Mouse (Mus musculus): ENCODE measurements around the gene Krtap27-1. TPM values are rescaled to one million over a fixed set of nuclear protein-coding genes. Genes with fewer than 3 reads are reported as not detected.

Gene Krtap27-1
- total and polyA plus RNA-seq, 2 experiments from 2014 or later = not detected

DNA sequence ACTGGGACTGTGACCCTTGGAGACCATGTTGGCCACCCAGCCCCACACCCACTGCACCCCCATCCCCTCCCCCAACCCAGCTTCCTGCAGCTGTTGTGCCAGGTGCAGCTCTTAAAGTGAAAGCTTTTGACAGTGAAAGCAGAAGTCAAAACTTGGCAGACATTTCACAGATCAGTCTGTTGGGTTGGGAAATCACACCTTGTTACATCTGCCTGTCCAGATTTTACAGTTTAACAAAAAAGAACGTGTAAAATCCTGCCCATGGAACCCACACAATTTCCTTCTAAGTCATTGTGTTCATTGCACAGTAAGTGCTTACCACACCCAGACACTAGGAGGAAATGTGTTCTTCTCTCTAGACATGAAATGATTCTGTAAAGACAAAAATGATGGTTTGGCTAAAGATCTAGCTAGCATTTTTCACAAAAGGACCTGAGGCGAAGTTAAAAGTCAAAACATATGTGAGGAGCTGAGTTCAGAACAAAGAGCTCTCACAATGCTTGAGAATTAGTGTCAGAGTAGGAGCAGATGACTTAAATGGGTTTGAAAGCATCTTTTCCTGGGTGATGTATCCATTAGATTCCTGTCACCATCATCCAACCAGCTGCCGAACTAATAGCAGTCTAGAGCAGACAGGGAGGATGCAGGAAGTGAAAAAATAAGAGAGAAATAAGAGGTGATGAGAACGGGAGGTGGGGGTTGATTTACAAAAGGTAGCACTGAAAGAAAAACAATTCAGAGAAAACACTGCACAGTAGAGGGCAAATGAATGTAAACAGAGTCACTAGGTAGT, 29.8 kb upstream of the Krtap27-1 start:
- H3K9me3 ChIP-seq (ENCODE audit: low read length) = no peaks in the 10 kb centered on the region
- no peak overlapping the region for H3K4me3 ChIP-seq (ENCODE audit: low read depth, low read length)
- DNase-seq (ENCODE audit: low spot score) (no peak), ATAC-seq (ENCODE audit: low FRiP score) (no peak)
- no peaks in the 10 kb centered on the region for H3K4me1 ChIP-seq (ENCODE audit: insufficient read depth, low read length)
- no peak overlapping the region for H3K4me2 ChIP-seq (ENCODE audit: low read depth, low read length, poor library complexity, severe bottlenecking)
- H3K36me3 ChIP-seq (ENCODE audit: insufficient read depth, low read length) = no peaks in the 10 kb centered on the region
- 40% methylated on average over 4 of the region's 4 CpGs for WGBS
- no peaks in the 10 kb centered on the region for H3K27me3 ChIP-seq (ENCODE audit: insufficient read depth, low read length)
- TF ChIP-seq CTCF (IDR thresholded peaks at IDR 0.05) = no peak
- no peak overlapping the region for H3K27ac ChIP-seq (ENCODE audit: low read depth, low read length)
- H3K9ac ChIP-seq (replicated peaks; ENCODE audit: low read length, poor library complexity, severe bottlenecking) = no peak overlapping the region

DNA sequence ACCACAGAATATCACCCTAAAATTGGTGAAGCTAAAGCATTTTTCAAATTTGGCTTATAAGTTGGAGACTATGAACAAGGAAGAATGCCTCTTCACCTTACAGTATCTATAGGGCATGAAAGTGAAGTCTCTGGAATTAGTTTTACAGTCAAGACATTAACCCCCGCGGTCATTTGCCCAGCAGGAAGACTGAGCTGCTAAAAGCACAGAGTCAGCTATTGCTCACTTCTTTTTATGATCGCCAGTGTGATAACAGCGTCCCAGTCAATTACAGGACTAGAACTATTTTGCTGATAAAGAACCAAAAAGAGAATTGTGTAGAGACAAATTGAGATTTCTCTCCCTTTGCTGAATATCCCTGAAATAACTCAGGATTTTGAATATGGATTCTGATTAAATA, 24.8 kb upstream of the Krtap27-1 start:
- DNase-seq (ENCODE audit: low spot score) = no peak
- Histone ChIP-seq H3K27me3 (ENCODE audit: insufficient read depth, low read length) (no peaks in the 10 kb centered on the region), H3K9me3 (ENCODE audit: low read length) (no peaks in the 10 kb centered on the region), H3K4me2 (ENCODE audit: low read depth, low read length, poor library complexity, severe bottlenecking) (no peak overlapping the region), H3K36me3 (ENCODE audit: insufficient read depth, low read length) (no peaks in the 10 kb centered on the region), H3K4me1 (ENCODE audit: insufficient read depth, low read length) (no peaks in the 10 kb centered on the region), H3K4me3 (ENCODE audit: low read depth, low read length) (no peak overlapping the region), H3K9ac (replicated peaks; ENCODE audit: low read length, poor library complexity, severe bottlenecking) (no peak overlapping the region), H3K27ac (ENCODE audit: low read depth, low read length) (no peak overlapping the region)
- WGBS = 81% methylated on average over 4 of the region's 4 CpGs
- no peak for ATAC-seq (ENCODE audit: low FRiP score)
- TF ChIP-seq CTCF (IDR thresholded peaks at IDR 0.05) = no peak

GRCm38 (mm10) chr16:88681282-88681681, 9.8 kb upstream of the Krtap27-1 start:
- WGBS = 18% methylated on average over 2 of the region's 2 CpGs
- TF ChIP-seq CTCF (IDR thresholded peaks at IDR 0.05) = no peak
- DNase-seq (ENCODE audit: low spot score) = peak; percentile 44
- Histone ChIP-seq H3K27ac (ENCODE audit: low read depth, low read length) (no peak overlapping the region), H3K4me2 (ENCODE audit: low read depth, low read length, poor library complexity, severe bottlenecking) (no peak overlapping the region), H3K4me3 (ENCODE audit: low read depth, low read length) (no peak overlapping the region), H3K36me3 (ENCODE audit: insufficient read depth, low read length) (no peaks in the 10 kb centered on the region), H3K4me1 (ENCODE audit: insufficient read depth, low read length) (0 out of 2 replicates have a peak, but pooled peaks cover 3% of the 10 kb centered on the region), H3K9ac (replicated peaks; ENCODE audit: low read length, poor library complexity, severe bottlenecking) (no peak overlapping the region), H3K9me3 (ENCODE audit: low read length) (no peaks in the 10 kb centered on the region), H3K27me3 (ENCODE audit: insufficient read depth, low read length) (no peaks in the 10 kb centered on the region)
- ATAC-seq (ENCODE audit: low FRiP score) = no peak

DNA sequence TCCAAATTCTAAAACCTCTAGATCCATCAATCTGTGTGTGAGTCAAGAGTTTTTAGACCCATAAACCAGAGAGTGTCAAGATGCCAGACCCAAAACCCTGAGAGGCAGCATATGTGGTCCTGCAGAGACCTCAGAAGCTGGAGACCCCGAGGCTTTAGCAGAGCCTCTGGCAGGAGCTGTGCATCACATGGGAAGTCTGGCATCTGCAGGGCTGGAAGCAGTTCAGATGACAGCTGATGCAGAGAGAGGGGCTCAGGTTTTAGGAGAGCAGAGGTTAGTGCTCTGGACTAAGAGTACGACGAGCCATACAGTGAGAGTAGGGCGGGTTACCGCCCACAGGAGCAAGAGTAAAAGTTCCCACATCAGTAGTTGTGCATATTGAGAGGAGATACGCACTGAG, 7.6 kb upstream of the Krtap27-1 start:
- Histone ChIP-seq H3K4me1 (ENCODE audit: insufficient read depth, low read length) (0 out of 2 replicates have a peak, but pooled peaks cover 3% of the 10 kb centered on the region), H3K27ac (ENCODE audit: low read depth, low read length) (no peak overlapping the region), H3K36me3 (ENCODE audit: insufficient read depth, low read length) (no peaks in the 10 kb centered on the region), H3K4me2 (ENCODE audit: low read depth, low read length, poor library complexity, severe bottlenecking) (no peak overlapping the region), H3K4me3 (ENCODE audit: low read depth, low read length) (no peak overlapping the region), H3K9me3 (ENCODE audit: low read length) (no peaks in the 10 kb centered on the region), H3K9ac (replicated peaks; ENCODE audit: low read length, poor library complexity, severe bottlenecking) (no peak overlapping the region), H3K27me3 (ENCODE audit: insufficient read depth, low read length) (no peaks in the 10 kb centered on the region)
- WGBS = 85% methylated on average over 6 of the region's 6 CpGs
- ATAC-seq (ENCODE audit: low FRiP score) = no peak
- no peak for TF ChIP-seq CTCF (IDR thresholded peaks at IDR 0.05)
- peak; percentile 43 for DNase-seq (ENCODE audit: low spot score)

GRCm38 (mm10) chr16:88657426-88657825, 14.0 kb downstream of the Krtap27-1 start:
- no peak overlapping the region for H3K4me3 ChIP-seq (ENCODE audit: low read depth, low read length)
- H3K27me3 ChIP-seq (ENCODE audit: insufficient read depth, low read length) = no peaks in the 10 kb centered on the region
- no peak overlapping the region for H3K27ac ChIP-seq (ENCODE audit: low read depth, low read length)
- DNase-seq (ENCODE audit: low spot score) (peak; percentile 73), ATAC-seq (ENCODE audit: low FRiP score) (peak; percentile 23; the same call in 1 of the 2 replicates)
- WGBS = 58% methylated on average over 1 of the region's 1 CpGs
- no peaks in the 10 kb centered on the region for H3K36me3 ChIP-seq (ENCODE audit: insufficient read depth, low read length)
- peak; percentile 62 for TF ChIP-seq CTCF (IDR thresholded peaks at IDR 0.05)
- H3K4me2 ChIP-seq (ENCODE audit: low read depth, low read length, poor library complexity, severe bottlenecking) = no peak overlapping the region
- H3K9me3 ChIP-seq (ENCODE audit: low read length) = no peaks in the 10 kb centered on the region
- H3K4me1 ChIP-seq (ENCODE audit: insufficient read depth, low read length) = no peaks in the 10 kb centered on the region
- no peak overlapping the region for H3K9ac ChIP-seq (replicated peaks; ENCODE audit: low read length, poor library complexity, severe bottlenecking)

DNA sequence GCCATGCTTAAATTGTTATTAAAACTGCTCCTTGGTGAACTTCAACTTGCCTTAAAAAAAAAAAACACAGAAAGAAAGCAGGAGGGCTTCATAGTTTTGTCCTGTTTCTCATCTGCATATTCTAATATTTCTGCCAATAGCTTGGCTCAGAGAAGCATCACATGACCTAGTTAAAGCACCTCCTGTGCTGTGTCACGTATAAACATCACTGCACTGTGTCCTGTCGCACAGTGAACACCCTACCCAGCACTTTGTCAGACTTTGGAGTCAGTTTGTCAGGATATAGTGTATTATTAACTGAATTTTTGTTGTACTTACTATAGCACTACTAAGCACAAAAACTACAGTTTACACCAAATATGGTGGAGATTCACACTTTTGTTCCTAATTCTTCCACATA, 19.5 kb downstream of the Krtap27-1 start:
- no peak for ATAC-seq (ENCODE audit: low FRiP score)
- Histone ChIP-seq H3K9ac (replicated peaks; ENCODE audit: low read length, poor library complexity, severe bottlenecking) (no peak overlapping the region), H3K36me3 (ENCODE audit: insufficient read depth, low read length) (no peaks in the 10 kb centered on the region), H3K9me3 (ENCODE audit: low read length) (no peaks in the 10 kb centered on the region), H3K27me3 (ENCODE audit: insufficient read depth, low read length) (no peaks in the 10 kb centered on the region), H3K4me1 (ENCODE audit: insufficient read depth, low read length) (no peaks in the 10 kb centered on the region), H3K4me3 (ENCODE audit: low read depth, low read length) (no peak overlapping the region), H3K27ac (ENCODE audit: low read depth, low read length) (no peak overlapping the region), H3K4me2 (ENCODE audit: low read depth, low read length, poor library complexity, severe bottlenecking) (no peak overlapping the region)
- 74% methylated on average over 2 of the region's 2 CpGs for WGBS
- DNase-seq (ENCODE audit: low spot score) = no peak
- TF ChIP-seq CTCF (IDR thresholded peaks at IDR 0.05) = no peak
